Mouse (Mus musculus): Measurements from ENCODE around the gene Socs3.

The Socs3 gene

DNA sequence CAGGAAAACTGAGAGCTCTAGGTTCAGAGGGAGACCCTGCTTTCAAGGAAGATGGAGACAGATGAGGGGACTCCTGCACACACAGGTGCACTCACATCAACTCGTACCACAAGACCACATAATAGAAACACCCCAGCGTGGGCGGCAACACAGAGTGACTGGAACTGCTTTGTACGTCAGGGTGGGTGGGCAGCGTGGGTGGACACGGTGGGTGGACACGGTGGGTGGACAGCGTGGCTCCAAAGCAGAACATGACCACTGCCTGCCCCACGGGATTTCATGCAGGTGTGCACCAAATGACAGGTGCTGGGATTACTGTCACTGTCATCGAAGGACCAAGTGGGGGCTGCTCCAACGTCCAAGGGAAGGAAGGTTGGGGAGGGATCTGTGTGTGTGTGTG, 51.3 kb downstream of the Socs3 start:
- DNase-seq = no peak

Data from lung, postnatal 14 days (tissue).